Mouse (Mus musculus) embryo, embryonic 11.5 days (tissue): Measurements from ENCODE around the gene Cul7.

Experiments used
- DNase-seq: peaks from one replicate; pipeline ENCODE4 v3.0.0-alpha.2; 2012; ENCODE audit warnings: low read depth, low spot score

Cul7 gene

GRCm38 (mm10) chr17:46704887-46705835 is 55.0 kb downstream of the Cul7 start, which contains the start of gene Ppp2r5d:
TSS of gene Ppp2r5d (minus strand) at chr17:46705111.
- DNase-seq, result peak; percentile 94

- no peak for DNase-seq
These were observed 56.4 kb downstream of the Cul7 start for GRCm38 (mm10) chr17:46706375-46707089.

- DNase-seq, result peak; percentile 88
These were observed 60.9 kb downstream of the Cul7 start, which contains the start of gene Pex6 for GRCm38 (mm10) chr17:46710959-46711597. TSS of gene Pex6 (plus strand) at chr17:46711463.

- no peak for DNase-seq
These were observed 61.6 kb downstream of the Cul7 start for GRCm38 (mm10) chr17:46711612-46712271.

- no peak for DNase-seq
These were observed 62.3 kb downstream of the Cul7 start for GRCm38 (mm10) chr17:46712442-46712841.

GRCm38 (mm10) chr17:46713849-46714248 is 63.7 kb downstream of the Cul7 start:
- DNase-seq, result no peak
